Mouse (Mus musculus) erythroblast, adult 5-6 weeks (primary cell): ENCODE data around the gene Pnpla3. TPM values are rescaled to one million over a fixed set of nuclear protein-coding genes. Genes with fewer than 3 reads are reported as not detected.

Experiments
- ATAC-seq: replicated peaks from 2 replicates; pipeline ENCODE4 v1.8.0; 2016; ENCODE audit warnings: moderate number of reproducible peaks, mild to moderate bottlenecking, moderate TSS enrichment, inconsistent platforms; ENCODE audit not compliant: poor library complexity, low FRiP score, severe bottlenecking
- total RNA-seq, 2 experiments: library from RNA; stranded (forward) in 1 of 2; stranded (reverse) in 1 of 2; fragments of 150-400 nt in 1 of 2; fragments of 200-764, 138-1000 nt in 1 of 2; gene quantifications; 2 replicates each; pipeline versions ENCODE4 v1.2.3 to v1.2.4; 2015 to 2017; ENCODE audit warnings: low replicate concordance in 2 of 2

The Pnpla3 gene
- total RNA-seq, 2 experiments from 2014 or later = not detected

DNA sequence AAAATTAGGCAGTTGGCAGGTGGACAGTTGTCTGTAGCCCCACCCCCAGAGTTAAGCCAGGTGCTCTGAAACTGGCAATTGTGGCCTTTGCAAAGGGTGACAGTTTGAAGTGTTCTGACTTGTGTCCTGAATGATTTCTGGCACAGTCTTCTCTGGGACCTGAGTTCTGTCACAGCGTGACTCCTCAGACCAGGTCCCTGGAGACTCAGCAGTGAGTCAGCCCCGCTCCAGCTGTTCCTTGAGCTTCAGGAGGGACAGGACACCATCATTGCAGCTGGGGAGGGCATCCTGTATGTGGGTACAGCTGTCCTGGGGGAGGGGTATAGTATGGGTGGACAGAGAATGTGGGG, 45.1 kb downstream of the Pnpla3 start:
- no peak for ATAC-seq

DNA sequence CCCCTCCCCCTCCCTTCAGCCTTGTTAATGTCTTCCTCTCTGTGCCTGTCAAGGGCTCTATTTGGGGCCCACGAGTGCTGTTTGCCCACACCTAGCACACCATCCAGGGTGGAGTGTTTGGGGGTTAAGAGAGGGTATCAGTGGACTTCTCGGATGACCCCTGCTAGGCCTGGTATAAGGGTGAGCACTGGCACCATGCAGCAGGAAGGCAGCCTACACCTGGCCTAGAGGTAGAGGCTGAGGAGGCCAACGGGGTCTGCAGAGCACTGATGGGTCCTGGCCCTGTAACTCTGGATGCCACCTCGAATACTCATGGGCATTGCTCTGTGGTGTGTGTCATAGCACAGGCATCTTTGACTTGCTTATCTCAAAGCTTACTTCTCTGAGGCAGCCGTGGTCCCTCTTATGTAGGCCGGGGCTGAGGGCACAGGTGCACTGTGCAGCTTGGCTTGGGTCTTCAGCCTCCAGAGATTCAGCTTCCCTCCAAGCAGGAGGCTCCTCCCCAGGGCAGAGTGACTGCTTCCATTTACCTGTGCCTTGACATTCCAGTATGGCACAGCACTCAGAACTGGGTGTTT, 45.6 kb downstream of the Pnpla3 start:
- ATAC-seq = no peak

DNA sequence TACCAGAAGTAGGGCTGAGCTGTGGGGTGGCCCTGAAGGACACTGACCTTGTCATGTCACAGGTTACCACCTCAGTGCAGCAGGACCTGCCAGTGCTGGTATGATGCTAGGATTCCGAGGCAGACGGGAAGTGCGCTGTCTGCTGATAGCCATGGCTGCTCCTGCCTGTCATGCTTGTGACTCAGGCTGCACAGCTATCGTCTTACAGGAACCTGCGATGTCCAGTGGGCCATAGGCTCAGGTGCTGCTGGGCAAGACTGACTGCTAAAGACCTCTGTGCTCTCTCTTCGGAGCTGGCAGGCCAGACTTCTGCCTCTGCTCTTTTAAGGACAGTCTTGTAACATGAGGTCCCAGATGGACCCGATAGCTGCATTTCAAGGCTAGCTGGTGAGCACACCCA, 46.8 kb downstream of the Pnpla3 start:
- ATAC-seq = no peak

DNA sequence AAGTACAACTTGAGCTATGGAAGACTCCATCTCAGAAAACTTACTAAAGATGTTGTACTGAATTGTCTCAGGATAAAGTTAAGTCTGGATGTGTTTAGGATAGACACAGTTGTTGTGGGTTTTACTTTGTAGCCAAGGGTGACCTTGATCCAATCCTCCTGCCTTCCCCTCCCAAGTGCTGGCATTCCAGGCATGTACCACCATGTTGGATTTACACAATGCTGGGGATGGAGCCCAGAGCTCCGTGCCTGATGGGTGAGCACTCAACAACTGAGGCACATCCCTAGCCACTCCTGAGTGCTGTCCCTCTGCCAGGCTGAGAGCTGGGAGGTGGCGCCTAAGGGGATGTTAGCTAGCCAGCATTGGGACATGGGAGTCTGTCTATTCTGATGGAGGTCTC, 47.6 kb downstream of the Pnpla3 start:
- ATAC-seq = no peak

DNA sequence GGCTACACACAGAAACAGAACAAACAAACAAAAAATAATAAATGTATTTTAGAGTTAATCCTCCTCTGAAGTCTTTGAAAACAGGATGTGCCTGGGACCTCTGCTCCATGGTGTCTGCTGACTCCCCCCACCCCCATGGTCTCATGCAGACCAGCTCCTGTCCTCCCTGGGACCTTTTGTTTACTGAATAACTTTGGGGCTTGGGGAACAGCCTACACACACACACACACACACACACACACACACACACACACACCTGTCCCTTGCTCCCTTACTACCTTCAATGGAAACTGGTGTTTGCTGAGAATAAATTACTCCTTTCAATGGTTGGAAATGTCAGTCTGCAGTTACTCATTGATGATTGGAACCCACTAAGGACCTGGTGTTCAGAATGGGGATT, 48.4 kb downstream of the Pnpla3 start:
- no peak for ATAC-seq

DNA sequence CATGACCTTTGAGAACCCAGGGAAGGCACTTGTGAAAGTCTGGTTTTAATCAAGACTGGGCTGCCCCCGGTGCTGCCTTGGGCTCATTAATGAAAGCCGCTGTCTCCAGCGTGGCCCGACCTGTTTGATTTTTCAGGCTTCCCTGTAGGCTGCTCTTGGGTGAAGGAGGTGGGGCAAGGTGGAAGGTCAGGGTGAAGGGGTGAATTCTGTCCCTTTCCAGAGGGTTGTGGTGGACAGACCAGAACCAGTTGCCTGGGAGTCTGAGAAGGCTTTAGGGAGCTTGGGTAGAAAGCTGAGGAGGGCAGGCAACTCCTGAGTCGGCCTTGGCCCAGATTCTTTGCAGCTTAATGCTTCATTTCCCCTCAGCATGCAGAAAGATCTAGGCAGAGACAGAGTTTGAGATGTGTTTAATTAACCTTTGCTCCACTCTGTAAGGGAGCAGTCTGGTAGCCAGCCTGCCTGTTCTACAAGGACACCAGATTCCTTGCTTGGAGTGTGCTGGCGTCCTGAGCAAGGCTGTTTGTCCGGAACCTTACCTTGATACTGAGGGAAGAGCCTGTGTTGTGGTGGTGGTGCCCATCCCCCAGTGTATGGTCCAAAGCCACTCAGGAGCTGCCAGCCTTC, 48.9 kb downstream of the Pnpla3 start:
- no peak for ATAC-seq

DNA sequence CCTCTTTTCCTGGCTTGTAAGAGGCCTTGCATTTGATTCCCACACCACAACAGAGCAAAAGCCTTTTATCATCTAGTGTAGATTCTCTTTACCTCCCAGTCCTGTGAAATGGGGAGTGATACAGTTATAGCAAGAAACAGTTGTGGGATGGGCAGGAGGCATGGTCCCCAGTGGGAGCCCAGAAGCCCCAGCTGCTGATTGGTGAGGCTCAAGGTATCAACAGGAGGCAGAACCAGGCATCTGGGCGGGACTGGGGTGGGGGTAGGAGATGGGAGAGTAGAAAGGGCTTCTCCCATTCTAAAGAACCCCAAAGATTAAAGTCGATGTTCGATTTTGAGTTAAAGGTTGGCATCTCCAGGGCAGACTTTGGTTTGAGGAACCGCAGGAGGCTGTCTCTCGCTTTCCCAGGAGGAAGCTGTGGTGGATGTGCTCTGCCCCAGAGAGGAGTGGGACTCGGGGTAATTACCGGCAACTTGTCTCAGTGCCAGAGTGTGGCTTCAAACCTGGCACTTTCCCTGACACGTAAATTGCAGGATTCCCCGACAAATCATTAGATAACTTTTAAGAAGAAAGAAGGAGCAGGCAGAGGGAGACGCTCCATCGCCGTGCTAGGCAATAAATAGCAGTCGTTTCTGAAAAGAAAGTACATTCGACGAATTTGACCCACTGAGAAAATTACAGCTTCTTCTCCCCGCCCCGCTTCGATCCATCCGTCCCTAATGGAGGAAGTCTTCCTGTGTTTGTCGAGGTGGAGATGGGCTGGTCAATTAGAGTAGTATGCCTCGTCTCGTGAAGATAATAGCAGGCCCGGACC, 50.5 kb downstream of the Pnpla3 start:
- ATAC-seq = no peak

DNA sequence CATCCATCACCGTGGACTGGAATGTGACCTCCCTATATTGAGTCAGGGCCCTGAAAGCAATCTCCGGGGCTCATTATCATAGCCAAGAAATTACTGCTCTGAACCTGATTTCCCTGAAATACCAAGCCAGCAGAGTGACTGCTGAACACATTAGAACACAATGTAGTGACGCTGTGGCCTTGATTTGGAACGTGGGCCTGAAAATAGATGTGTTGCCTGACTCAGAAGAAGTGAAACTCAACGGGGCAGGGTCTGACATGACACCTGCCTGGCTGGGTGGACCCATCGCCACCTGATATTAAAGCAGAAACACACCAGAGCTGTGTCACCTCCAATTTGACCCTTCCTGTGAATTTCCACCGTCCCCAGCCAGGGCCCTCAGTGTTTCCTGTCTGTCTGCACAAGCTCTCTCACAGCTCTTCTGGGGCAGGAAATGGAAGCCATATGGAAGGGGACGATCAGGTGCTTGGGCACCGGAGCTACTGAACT, 51.2 kb downstream of the Pnpla3 start:
- ATAC-seq = no peak

DNA sequence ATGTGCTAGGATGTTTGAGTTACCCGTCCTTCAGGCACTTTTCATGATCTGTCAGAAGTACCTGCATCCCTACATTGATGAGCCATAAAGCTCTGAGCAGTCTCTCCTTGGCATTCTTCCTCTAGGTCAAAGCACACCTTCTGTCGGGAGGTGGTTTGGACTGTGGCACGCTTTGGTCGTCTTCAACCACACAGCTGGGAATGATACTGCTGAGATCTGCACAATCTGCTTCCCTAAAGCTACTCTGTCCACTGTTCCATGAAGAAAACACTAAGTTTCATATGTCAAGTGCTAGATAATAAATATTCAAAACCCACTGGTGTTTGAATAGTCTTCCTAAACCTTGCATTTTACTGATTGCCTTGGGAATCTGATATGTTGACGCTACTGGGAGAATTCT, 53.9 kb downstream of the Pnpla3 start:
- ATAC-seq = no peak

DNA sequence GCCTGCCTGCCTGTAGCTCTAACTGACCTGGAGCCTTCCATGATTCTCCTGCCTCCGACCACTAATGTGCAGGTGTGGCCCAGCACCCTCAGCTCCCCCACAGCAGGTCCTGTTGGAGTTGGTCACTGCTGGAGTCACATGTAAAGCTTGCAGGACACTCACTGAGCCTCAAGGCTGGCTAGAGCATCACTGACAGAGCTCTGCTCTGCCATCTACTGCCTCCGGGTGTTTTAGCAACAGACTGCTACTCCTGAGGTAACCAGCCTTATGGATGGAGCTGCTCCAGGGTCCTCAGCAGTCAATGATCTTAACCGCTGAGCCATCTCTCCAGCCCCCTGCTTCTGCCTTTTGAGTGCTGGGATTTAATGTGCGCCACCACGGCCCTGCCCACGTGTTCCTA, 55.8 kb downstream of the Pnpla3 start:
- ATAC-seq = no peak

DNA sequence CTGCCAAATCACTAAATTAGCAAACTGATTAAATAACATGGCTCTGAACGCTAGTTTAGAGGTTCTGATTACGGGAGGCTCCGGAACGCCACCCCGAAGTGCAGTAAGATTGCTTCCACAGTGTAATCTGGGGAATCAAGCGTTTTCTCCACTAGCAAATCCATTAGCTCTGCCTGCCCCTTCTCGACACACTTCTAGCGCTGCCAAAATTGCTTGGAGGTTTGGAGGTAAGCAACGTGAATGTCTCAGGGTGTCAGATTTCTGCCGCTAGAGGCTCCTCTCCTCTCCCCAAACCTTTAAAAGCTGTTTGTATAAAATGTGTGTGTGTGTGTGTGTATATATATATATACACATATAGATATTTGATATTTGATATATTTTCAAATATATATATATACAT, 57.1 kb downstream of the Pnpla3 start:
- ATAC-seq = no peak

DNA sequence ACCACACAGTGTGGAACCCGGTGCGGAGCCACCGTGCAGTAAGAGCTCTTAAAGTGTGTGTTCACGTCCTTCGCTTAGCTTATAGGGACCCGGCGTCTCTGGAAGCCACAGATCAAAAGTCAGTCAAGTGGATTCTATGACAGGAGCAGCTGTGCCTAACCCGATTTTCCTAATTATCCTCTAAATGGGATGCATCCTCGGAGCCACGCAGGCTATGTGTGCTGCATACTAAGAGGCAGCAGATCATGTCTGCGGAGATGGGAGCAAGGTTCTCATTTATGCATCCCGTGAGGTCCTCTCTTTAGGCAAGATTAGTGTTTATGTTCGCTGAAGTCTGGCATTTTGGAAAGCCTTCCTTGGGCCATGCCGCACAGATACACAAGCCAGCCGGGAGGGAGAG, 59.3 kb downstream of the Pnpla3 start:
- ATAC-seq = no peak

DNA sequence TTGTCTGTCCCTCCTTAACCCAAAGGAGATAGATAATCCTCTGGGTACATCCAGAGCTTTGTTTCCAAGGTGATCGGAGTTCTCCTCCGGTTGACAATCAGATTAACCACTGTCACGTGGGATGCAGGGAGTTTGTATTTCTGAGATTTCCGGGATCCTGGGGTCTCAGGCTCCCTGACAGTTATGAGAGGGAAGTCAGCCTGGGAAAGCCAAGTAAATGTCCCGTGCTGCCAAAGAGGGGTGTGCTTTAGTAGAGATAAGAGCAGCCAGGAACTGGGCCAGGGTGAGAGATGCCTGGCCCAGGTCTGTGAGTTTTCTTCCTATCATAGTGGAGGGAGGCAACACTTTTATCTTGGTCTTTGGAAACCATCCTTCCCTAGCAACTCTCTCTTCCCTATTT, 63.0 kb downstream of the Pnpla3 start:
- peak; percentile 65 for ATAC-seq

DNA sequence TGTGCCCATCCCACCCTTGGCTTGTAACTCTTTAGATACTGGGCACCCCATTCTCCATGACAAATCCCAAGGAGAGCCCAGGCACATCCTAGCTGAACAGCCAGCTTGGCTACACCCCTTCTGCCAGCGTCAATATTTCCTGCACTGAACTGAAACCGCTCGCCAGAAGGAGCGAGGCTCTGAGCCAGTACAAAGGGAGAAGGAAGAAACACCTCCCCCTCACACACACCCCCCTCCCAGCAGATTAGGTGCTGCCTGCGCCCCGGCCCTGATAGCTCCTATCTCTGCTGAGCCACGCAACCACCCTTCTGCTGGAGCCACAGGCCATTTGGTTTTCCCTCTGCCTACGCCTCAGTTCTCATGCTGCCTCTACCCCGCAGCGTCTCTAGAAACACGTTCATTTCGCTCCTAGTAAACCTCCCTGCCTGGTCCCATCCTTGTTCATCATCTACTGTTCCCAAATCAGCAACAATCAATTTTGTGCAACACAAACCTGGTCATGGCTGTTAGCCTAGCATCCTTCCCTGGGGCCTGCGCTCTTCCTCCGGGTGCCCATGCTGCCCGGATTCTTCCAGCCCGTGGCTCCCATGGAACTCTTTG, 63.6 kb downstream of the Pnpla3 start:
- ATAC-seq = peak; percentile 85

DNA sequence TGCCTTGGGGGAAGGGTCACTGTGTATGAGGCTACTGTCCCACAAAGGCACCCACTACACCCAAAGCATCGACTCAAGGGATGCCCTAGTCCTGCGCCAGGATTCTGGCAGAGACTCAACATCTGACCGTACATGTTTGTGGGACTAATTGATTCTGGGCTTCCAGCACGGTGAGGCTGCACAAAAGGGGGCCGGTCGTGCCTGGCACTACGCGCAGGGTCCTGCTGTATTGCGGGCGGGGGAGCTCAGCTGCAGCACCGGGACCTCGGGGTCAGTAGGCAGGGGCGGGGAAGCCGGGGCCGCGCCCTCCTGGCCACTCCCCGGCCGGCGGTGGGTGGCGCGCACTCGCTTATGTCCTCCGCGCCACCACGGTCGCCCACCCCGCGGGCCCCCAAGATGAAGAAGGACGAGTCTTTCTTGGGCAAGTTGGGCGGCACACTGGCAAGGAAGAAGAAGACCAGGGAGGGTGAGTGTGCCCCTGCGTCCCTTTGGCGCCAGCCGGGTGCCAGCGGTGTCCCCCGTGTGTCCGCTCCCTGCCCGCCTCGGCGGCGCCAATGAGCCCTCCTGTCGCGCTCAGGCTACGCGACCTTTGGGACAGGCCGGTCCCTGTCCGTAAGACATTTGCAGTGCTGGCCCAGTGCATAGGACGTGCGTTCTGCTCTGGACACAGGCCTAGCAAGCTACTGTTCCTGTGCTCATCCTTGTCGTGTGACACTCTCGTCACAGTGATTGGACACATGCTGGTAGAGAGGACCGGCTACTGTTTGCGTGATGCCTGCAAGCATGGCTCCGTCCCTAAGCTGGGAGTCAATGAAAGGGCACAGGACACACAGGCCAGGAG, 64.3 kb downstream of the Pnpla3 start, which contains the start of gene Parvb:
Gene Parvb (plus strand): TSS at position 323 of the 841 bp plus-strand sequence.
- peak; percentile 63 for ATAC-seq

DNA sequence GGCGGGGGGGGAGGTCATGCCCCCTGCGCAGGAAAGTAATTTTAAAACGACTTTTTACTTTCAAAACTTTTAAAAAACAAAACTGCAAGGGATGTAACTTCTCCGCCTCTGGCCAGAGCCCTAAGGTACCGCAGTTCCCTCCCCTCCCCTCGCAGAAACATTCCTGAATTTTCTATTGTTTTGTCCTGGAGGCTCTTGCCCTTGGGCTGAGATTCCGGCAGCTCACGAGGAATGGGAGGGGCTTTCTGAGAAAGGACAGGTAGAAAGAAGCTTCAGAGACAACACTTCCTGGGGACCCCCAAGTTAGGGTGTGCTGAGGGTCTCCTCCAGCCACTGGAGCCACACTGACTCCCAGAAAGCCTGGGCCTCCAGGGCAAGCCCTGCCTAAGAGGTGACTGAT, 65.0 kb downstream of the Pnpla3 start:
- no peak for ATAC-seq

DNA sequence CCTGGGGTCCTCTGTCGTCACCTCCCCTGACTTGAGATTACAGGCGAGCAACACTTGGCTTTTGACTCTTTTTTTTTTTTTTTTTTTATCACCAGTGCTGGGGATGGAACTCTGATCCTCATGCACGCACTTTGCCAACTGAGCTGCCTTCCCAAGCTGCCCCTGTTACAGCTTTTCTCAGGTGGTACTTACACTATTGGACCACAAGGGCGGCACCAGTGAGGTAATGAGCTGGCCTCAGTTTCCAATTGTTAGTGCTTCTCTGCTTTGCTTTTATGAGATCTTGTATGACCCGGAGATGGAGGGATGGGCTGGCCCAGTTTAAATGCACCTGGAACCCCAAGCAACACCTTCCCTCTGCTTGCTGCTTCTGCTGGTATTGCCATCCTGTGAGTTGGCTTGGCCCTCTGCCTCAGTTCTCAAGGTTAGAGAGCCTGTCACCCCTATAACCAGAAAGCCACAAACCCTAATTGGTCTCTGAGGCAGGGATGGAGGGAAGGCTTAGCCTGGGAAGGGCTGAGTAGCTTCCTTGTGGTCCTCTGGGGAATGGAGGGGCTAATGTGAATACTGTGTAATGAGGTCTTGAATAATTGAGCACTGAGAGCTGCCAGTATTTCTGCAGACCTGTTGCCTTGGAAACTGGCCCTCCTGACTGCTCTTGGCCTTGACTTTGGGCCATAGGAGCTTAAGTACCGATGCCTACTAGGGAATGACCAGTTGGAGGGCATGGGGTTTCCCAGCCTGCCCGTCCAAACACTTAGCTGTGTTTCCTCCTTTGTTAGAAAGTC, 67.4 kb downstream of the Pnpla3 start:
- no peak for ATAC-seq

DNA sequence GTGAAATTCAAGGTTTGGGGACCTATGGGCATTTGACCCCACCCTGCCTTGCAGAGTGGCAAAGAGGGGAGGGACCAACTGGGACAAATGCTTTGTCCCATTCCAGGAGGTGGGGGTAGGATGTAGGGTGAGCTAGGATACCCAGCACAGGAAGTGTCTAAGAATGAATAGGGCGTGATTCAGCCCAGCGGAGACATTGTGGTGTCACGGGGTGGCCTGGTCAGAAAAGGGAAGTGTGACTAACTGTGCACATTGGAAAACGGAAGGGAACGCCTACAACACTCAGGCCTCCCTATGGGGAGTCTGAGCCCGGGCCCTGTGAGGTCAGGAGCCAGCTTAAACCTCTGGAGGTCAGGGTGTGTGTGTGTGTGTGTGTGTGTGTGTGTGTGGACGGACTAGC, 68.0 kb downstream of the Pnpla3 start:
- no peak for ATAC-seq
